Mouse (Mus musculus) embryonic fibroblast, embryonic 13.5 days (primary cell): ENCODE results near the gene Gm18596. TPM values are rescaled to one million over a fixed set of nuclear protein-coding genes. Genes with fewer than 3 reads are reported as not detected.

ENCODE experiments used
- H3K27ac ChIP-seq: 2 replicates; pipeline ENCODE4 v1.5.1; 2012; ENCODE audit warnings: low read length, control low read depth, inconsistent platforms; ENCODE audit not compliant: insufficient read depth
- H3K4me1 ChIP-seq: 2 replicates; pipeline ENCODE4 v1.6.1; 2011; ENCODE audit warnings: low read length; ENCODE audit not compliant: control insufficient read depth, insufficient read depth
- H3K4me3 ChIP-seq: 2 replicates; pipeline ENCODE4 v1.5.1; 2011; ENCODE audit warnings: mild to moderate bottlenecking, control low read depth, low read length; ENCODE audit not compliant: insufficient read depth
- CTCF ChIP-seq: IDR thresholded peaks from 2 replicates; pipeline ENCODE4 v1.5.1; 2011; ENCODE audit warnings: mild to moderate bottlenecking, control low read depth, low read length, moderate library complexity, borderline replicate concordance; ENCODE audit not compliant: insufficient read depth
- POLR2A ChIP-seq: IDR thresholded peaks from 2 replicates; pipeline ENCODE4 v1.6.1; 2011; ENCODE audit warnings: low read depth, mild to moderate bottlenecking, control low read depth, low read length, moderate library complexity
- polyA plus RNA-seq: library from polyadenylated mRNA; stranded (reverse); fragments of >200 nt; gene quantifications from 2 replicates; pipeline ENCODE4 v1.2.4, GENCODE M21; 2011; ENCODE audit warnings: low read depth; ENCODE audit not compliant: missing spikeins, insufficient read length

Gene Gm18596
- polyA plus RNA-seq, 1 experiment: not detected

DNA sequence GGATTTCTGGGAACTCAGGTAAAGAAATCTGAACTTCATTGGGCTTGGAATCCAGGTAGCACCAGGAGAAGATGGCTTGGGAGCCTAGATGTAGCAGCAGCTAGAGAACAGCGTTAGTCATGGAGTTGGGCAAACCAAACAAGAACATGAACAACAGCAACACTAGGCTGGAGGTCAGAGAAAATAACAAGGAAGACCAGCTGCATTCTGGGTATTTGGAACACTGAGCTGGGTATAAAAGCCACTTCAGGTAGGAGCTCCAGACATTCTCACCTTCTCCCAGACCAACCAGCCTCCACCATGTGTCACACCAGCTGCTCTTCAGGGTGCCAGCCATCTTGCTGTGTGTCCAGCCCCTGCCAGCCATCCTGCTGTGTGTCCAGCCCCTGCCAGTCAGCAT lies 36.1 kb downstream of the Gm18596 start, which contains the start of gene Gm10272:
TSS of gene Gm10272 (plus strand) at position 301 of the 400 bp plus-strand sequence.
- H3K4me1 ChIP-seq: no peaks in the 10 kb centered on the region
- H3K27ac ChIP-seq: no peak within 1 kb of the TSS
- TF ChIP-seq POLR2A (no peak), CTCF (no peak)
- no peak within 1 kb of the TSS for H3K4me3 ChIP-seq

DNA sequence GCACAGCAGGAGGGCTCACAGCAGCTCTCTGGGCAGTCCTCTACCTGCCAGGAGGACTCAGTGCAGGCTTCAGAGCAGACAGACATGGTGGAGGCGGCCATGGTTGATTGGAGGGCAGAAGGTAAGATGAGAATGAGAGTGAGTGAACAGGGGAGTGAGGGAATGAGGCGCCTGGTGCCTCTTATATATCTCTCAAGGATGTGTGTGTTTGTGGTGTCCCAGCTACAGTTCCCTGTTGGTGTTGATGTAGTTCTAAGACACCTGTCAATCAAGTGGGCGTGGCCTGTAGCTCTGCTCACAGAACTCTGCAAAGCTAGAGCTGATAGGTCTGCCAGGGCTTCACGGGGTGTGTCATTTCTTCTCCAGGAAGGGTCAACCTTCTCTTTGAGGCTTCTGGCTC lies 45.3 kb downstream of the Gm18596 start, which contains the start of gene Gm9508:
TSS of gene Gm9508 (minus strand) at position 101 of the 400 bp plus-strand sequence.
- no peak within 1 kb of the TSS for H3K27ac ChIP-seq
- no peak within 1 kb of the TSS for H3K4me3 ChIP-seq
- H3K4me1 ChIP-seq: no peaks in the 10 kb centered on the region
- TF ChIP-seq POLR2A (no peak), CTCF (no peak)

Other genes with a start within 250 kb of the Gm18596 start
- 28.9 and 30.5 TPM in 2 replicates for gene Fam207a, start 226.9 kb downstream of the Gm18596 start, polyA plus RNA-seq
- 0.57 and 1.4 TPM in 2 replicates for gene Itgb2, start 212.4 kb downstream of the Gm18596 start, polyA plus RNA-seq
- 138 and 151 TPM in 2 replicates for gene Pttg1ip, start 160.9 kb downstream of the Gm18596 start, polyA plus RNA-seq
- 130 and 167 TPM in 2 replicates for gene Sumo3, start 136.5 kb downstream of the Gm18596 start, polyA plus RNA-seq
- 31.7 and 53.4 TPM in 2 replicates for gene Gm49325, start 136.4 kb downstream of the Gm18596 start, polyA plus RNA-seq
- gene Ube2g2, start 120.4 kb downstream of the Gm18596 start, polyA plus RNA-seq: 62.1 and 63.8 TPM in 2 replicates
- not detected in 2 replicates for gene Tspear, start 56.1 kb downstream of the Gm18596 start, polyA plus RNA-seq
- gene Gm19402, start 51.9 kb downstream of the Gm18596 start, polyA plus RNA-seq: not detected in 2 replicates
- gene Gm9508, start 45.4 kb downstream of the Gm18596 start, polyA plus RNA-seq: not detected in 2 replicates
- gene Gm10272, start 36.0 kb downstream of the Gm18596 start, polyA plus RNA-seq: not detected in 2 replicates
- gene Gm10024, start 31.2 kb downstream of the Gm18596 start, polyA plus RNA-seq: not detected in 2 replicates
- gene Gm10142, start 26.8 kb downstream of the Gm18596 start, polyA plus RNA-seq: not detected in 2 replicates
- gene Krtap12-1, start 22.0 kb downstream of the Gm18596 start, polyA plus RNA-seq: not detected in 2 replicates
- gene Gm10100, start 16.2 kb downstream of the Gm18596 start, polyA plus RNA-seq: not detected in 2 replicates
- not detected in 2 replicates for gene Gm9736, start 8.7 kb upstream of the Gm18596 start, polyA plus RNA-seq
- not detected in 2 replicates for gene Gm3233, start 17.0 kb upstream of the Gm18596 start, polyA plus RNA-seq
- not detected in 2 replicates for gene Gm3238, start 28.7 kb upstream of the Gm18596 start, polyA plus RNA-seq
- gene Gm7138, start 34.3 kb upstream of the Gm18596 start, polyA plus RNA-seq: not detected in 2 replicates
- not detected in 2 replicates for gene Gm3250, start 39.9 kb upstream of the Gm18596 start, polyA plus RNA-seq
- gene Gm7137, start 45.6 kb upstream of the Gm18596 start, polyA plus RNA-seq: not detected in 2 replicates
- not detected in 2 replicates for gene Gm9639, start 52.4 kb upstream of the Gm18596 start, polyA plus RNA-seq
- not detected in 2 replicates for gene Gm19668, start 56.5 kb upstream of the Gm18596 start, polyA plus RNA-seq
- not detected in 2 replicates for gene Gm9507, start 69.2 kb upstream of the Gm18596 start, polyA plus RNA-seq
- not detected in 2 replicates for gene Gm2696, start 72.0 kb upstream of the Gm18596 start, polyA plus RNA-seq
- not detected in 2 replicates for gene Krtap10-4, start 84.5 kb upstream of the Gm18596 start, polyA plus RNA-seq
- not detected in 2 replicates for gene Krtap10-10, start 93.3 kb upstream of the Gm18596 start, polyA plus RNA-seq
- not detected in 2 replicates for gene Gm36176, start 104.2 kb upstream of the Gm18596 start, polyA plus RNA-seq
- not detected in 2 replicates for gene Gm10318, start 110.2 kb upstream of the Gm18596 start, polyA plus RNA-seq
- not detected in 2 replicates for gene Gm3285, start 119.3 kb upstream of the Gm18596 start, polyA plus RNA-seq
- 1.8 and 1.9 TPM in 2 replicates for gene Lrrc3, start 159.9 kb upstream of the Gm18596 start, polyA plus RNA-seq
- not detected in 2 replicates for gene Trpm2, start 227.9 kb upstream of the Gm18596 start, polyA plus RNA-seq
- 10.5 and 11.9 TPM in 2 replicates for gene 1810043G02Rik, start 235.9 kb upstream of the Gm18596 start, polyA plus RNA-seq